Mouse (Mus musculus) heart, postnatal 0 days (tissue): ENCODE measurements around the gene Vangl1. TPM values are rescaled to one million over a fixed set of nuclear protein-coding genes. Genes with fewer than 3 reads are reported as not detected.

Experiments used
- ATAC-seq: fragments of 200-750 bp; cut with Nextera tagmentation; 2 replicates; pipeline ENCODE4 v1.8.0; 2017; ENCODE audit warnings: low read depth, moderate number of reproducible peaks, moderate library complexity; ENCODE audit not compliant: insufficient read depth
- DNase-seq: peaks from one replicate; pipeline ENCODE4 v3.0.0-alpha.2; 2016; ENCODE audit warnings: low spot score
- H3K27ac ChIP-seq: fragments of 300-500 bp; sonication (generic); 2 replicates; pipeline ENCODE4 v1.5.1; 2014; ENCODE audit warnings: low read depth, mild to moderate bottlenecking
- H3K27me3 ChIP-seq: fragments of 300-500 bp; sonication (generic); 2 replicates; pipeline ENCODE4 v1.6.1; 2014; ENCODE audit warnings: low read length, mixed read lengths; ENCODE audit not compliant: control insufficient read depth, insufficient read depth
- H3K36me3 ChIP-seq: fragments of 300-500 bp; sonication (generic); replicated peaks from 2 replicates; pipeline ENCODE4 v1.6.1; 2014; ENCODE audit warnings: low read length, mixed read lengths; ENCODE audit not compliant: control insufficient read depth, insufficient read depth
- H3K4me1 ChIP-seq: fragments of 300-500 bp; sonication (generic); 2 replicates; pipeline ENCODE4 v1.6.1; 2014; ENCODE audit warnings: antibody characterized with exemption; ENCODE audit not compliant: control insufficient read depth, insufficient read depth
- H3K4me2 ChIP-seq: fragments of 300-500 bp; sonication (generic); 2 replicates; pipeline ENCODE4 v1.6.1; 2014; ENCODE audit warnings: low read depth, mild to moderate bottlenecking, low read length, moderate library complexity
- H3K4me3 ChIP-seq: fragments of 300-500 bp; sonication (generic); 2 replicates; pipeline ENCODE4 v1.5.1; 2014; ENCODE audit warnings: low read depth, low read length
- H3K9ac ChIP-seq: fragments of 300-500 bp; sonication (generic); replicated peaks from 2 replicates; pipeline ENCODE4 v1.6.1; 2014; ENCODE audit warnings: low read depth, low read length, mixed read lengths
- H3K9me3 ChIP-seq: fragments of 300-500 bp; sonication (generic); replicated peaks from 2 replicates; pipeline ENCODE4 v1.6.1; 2016; ENCODE audit warnings: low read length; ENCODE audit not compliant: control insufficient read depth
- CTCF ChIP-seq: IDR thresholded peaks from 2 replicates; pipeline ENCODE4 v1.5.1; 2016; ENCODE audit warnings: antibody characterized with exemption, control low read depth, low read depth
- EP300 ChIP-seq: IDR thresholded peaks from 2 replicates; pipeline ENCODE4 v1.6.1; 2016; ENCODE audit warnings: antibody characterized with exemption, low read depth
- WGBS: fragments of 180-500 bp; shearing (Covaris S2); extraction: QIAGEN DNeasy Blood & Tissue Kit; methylation state at CpG from one replicate; pipeline ENCODE4 v1.1.7; 2014; 5-methylcytosine and 5-hydroxymethylcytosine counted together
- polyA plus RNA-seq: library from polyadenylated mRNA; unstranded; fragments of >200 nt; fragmentation: Nextera tagmentation; extraction: Ambion mirVana; gene quantifications from 2 replicates; pipeline ENCODE4 v1.2.1, GENCODE M21; 2015
- total RNA-seq: library from RNA; depleted of rRNA; stranded (reverse); fragments of >200 nt; gene quantifications from 2 replicates; pipeline ENCODE4 v1.2.3, GENCODE M21; 2014; ENCODE audit warnings: low replicate concordance

Gene Vangl1
- total and polyA plus RNA-seq, 2 experiments from 2014 or later: 12.4 to 37.5 TPM

- no peak overlapping the region for H3K4me3 ChIP-seq
These were observed 9.8 kb upstream of the Vangl1 start for GRCm38 (mm10) chr3:102214299-102214698.

GRCm38 (mm10) chr3:102212896-102213295 lies 8.4 kb upstream of the Vangl1 start:
- WGBS: 60% methylated on average over 6 of the region's 6 CpGs
- no peak for ATAC-seq
- Histone ChIP-seq H3K36me3 (no peaks in the 10 kb centered on the region), H3K27ac (no peak overlapping the region), H3K4me1 (no peaks in the 10 kb centered on the region), H3K9me3 (no peaks in the 10 kb centered on the region), H3K4me2 (no peak overlapping the region), H3K27me3 (no peaks in the 10 kb centered on the region), H3K9ac (no peak overlapping the region), H3K4me3 (no peak overlapping the region)
- TF ChIP-seq CTCF (no peak), EP300 (no peak)
- DNase-seq: no peak

More at GRCm38 (mm10) chr3:102214299-102214698, 9.8 kb upstream of the Vangl1 start:
- 35% methylated on average over 4 of the region's 4 CpGs for whole genome bisulfite sequencing
- H3K9me3 ChIP-seq: no peaks in the 10 kb centered on the region
- H3K9ac ChIP-seq: no peak overlapping the region
- TF ChIP-seq EP300: no peak
- no peak for TF ChIP-seq CTCF
- H3K4me2 ChIP-seq: no peak overlapping the region
- no peaks in the 10 kb centered on the region for H3K27me3 ChIP-seq
- no peaks in the 10 kb centered on the region for H3K36me3 ChIP-seq
- H3K4me1 ChIP-seq: no peaks in the 10 kb centered on the region
- DNase-seq (no peak), ATAC-seq (no peak)
- H3K27ac ChIP-seq: no peak overlapping the region

- H3K9me3 ChIP-seq: no peaks in the 10 kb centered on the region
- WGBS: 90% methylated on average over 15 of the region's 15 CpGs
These were observed 7.8 kb upstream of the Vangl1 start for GRCm38 (mm10) chr3:102212336-102212735.

GRCm38 (mm10) chr3:102211340-102211739 lies 6.8 kb upstream of the Vangl1 start:
- no peak for TF ChIP-seq EP300
- no peak for TF ChIP-seq CTCF
- no peaks in the 10 kb centered on the region for H3K4me1 ChIP-seq
- H3K4me3 ChIP-seq: no peak overlapping the region
- H3K36me3 ChIP-seq: no peaks in the 10 kb centered on the region
- DNase-seq (no peak), ATAC-seq (no peak)
- H3K4me2 ChIP-seq: no peak overlapping the region
- no peak overlapping the region for H3K9ac ChIP-seq
- H3K27ac ChIP-seq: no peak overlapping the region
- H3K27me3 ChIP-seq: no peaks in the 10 kb centered on the region
- WGBS: 69% methylated on average over 2 of the region's 2 CpGs
- H3K9me3 ChIP-seq: no peaks in the 10 kb centered on the region

More at GRCm38 (mm10) chr3:102212336-102212735, 7.8 kb upstream of the Vangl1 start:
- H3K36me3 ChIP-seq: no peaks in the 10 kb centered on the region
- TF ChIP-seq CTCF (no peak), EP300 (no peak)
- H3K9ac ChIP-seq: no peak overlapping the region
- no peak overlapping the region for H3K4me2 ChIP-seq
- H3K27me3 ChIP-seq: no peaks in the 10 kb centered on the region
- no peaks in the 10 kb centered on the region for H3K4me1 ChIP-seq
- no peak overlapping the region for H3K27ac ChIP-seq
- no peak overlapping the region for H3K4me3 ChIP-seq
- DNase-seq (no peak), ATAC-seq (no peak)

GRCm38 (mm10) chr3:102210775-102211174 lies 6.3 kb upstream of the Vangl1 start:
- Histone ChIP-seq H3K4me2 (no peak overlapping the region), H3K4me3 (no peak overlapping the region), H3K4me1 (no peaks in the 10 kb centered on the region), H3K9ac (no peak overlapping the region), H3K36me3 (no peaks in the 10 kb centered on the region), H3K27me3 (no peaks in the 10 kb centered on the region), H3K27ac (no peak overlapping the region), H3K9me3 (no peaks in the 10 kb centered on the region)
- no peak for DNase-seq
- WGBS: 75% methylated on average over 3 of the region's 3 CpGs
- peak; percentile 53 for TF ChIP-seq CTCF
- no peak for TF ChIP-seq EP300
- no peak for ATAC-seq

GRCm38 (mm10) chr3:102208861-102209260 lies 4.4 kb upstream of the Vangl1 start:
- TF ChIP-seq CTCF: no peak
- TF ChIP-seq EP300: no peak
- no peak overlapping the region for H3K27ac ChIP-seq
- no peaks in the 10 kb centered on the region; the same call in 1 of the 2 replicates for H3K4me1 ChIP-seq
- no peak overlapping the region for H3K9ac ChIP-seq
- 76% methylated on average over 6 of the region's 6 CpGs for WGBS
- no peak overlapping the region for H3K4me3 ChIP-seq
- no peaks in the 10 kb centered on the region for H3K36me3 ChIP-seq
- H3K4me2 ChIP-seq: no peak overlapping the region
- DNase-seq (no peak), ATAC-seq (no peak)
- H3K9me3 ChIP-seq: no peaks in the 10 kb centered on the region
- no peaks in the 10 kb centered on the region for H3K27me3 ChIP-seq
